Mouse (Mus musculus): ENCODE measurements around the gene Smtnl2.

- TF ChIP-seq CTCF (IDR thresholded peaks at IDR 0.05; ENCODE audit: low read depth, low read length) (no peak), POLR2A (IDR thresholded peaks at IDR 0.05; ENCODE audit: extremely low read depth, insufficient read depth, low read length) (no peak)
These were observed 2.9 kb downstream of the Smtnl2 start for GRCm38 (mm10) chr11:72408451-72409170.
